Mouse (Mus musculus) heart, postnatal 10 days (tissue): ENCODE results near the gene Gm8220. TPM values are rescaled to one million over a fixed set of nuclear protein-coding genes. Genes with fewer than 3 reads are reported as not detected.
"Not testable (repeated sequence)": the region's sequence is repeated elsewhere in the genome, so short reads cannot be mapped to it uniquely, and the experiment has no call there.

Source experiments
- DNase-seq, 2 experiments: peaks; one replicate each; pipeline ENCODE4 v3.0.0; 2021
- intact Hi-C: fragments of 180-260 bp; cut with DNase I; formaldehyde crosslinking; loops from one replicate; pipeline ENCODE4 v1.15.1; 2025
- total RNA-seq, 2 experiments: library from RNA; stranded (reverse); gene quantifications; 2 replicates each; pipeline ENCODE4 v1.2.3; 2021

Gene Gm8220
- total RNA-seq: not detected

DNA sequence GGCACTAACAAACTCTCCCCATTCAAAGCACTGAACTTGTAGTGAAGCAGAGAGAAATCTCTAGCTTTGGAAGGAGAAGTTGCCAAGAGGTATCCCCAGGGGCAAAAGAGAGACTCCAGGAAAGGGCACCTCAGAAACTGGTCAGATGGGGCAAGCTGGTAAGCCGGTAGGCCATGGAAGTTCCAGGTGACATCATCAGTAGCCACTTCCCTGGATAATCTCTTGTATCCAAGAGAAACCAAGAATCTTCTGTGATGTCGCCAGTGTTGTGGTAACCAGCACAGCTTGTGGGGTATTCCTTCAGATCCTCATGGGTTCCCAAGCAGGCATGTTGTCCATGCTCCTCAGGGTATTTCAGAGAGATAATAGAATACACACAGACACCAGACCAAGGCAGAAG lies at the start of gene Gm8220:
Gene Gm8220, plus strand, starts transcription at position 301 of the 400 bp plus-strand sequence.
- intact Hi-C loops: not testable (repeated sequence)

DNA sequence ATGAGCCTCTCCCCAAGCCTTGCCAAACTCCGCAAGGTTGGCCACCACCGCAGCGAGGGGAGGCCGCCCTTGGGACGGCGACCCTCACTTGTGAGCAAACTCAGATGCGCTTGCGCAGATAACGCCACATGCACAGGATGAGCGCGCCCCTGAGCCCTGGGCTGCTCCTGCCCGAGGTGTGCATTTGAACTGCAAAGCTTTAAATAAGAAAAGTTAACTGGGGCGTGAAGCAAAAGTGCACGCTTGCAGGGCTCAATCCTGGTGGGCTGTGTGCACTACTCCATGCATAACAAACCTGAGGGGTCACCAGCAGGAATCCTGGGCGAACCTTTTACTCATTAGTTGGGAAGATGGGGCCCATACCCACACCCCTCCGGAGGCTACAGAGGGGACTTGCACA lies 37.3 kb upstream of the Gm8220 start:
- DNase-seq: no peak
- intact Hi-C loops: no loop called here

More for the DNA sequence above, at the start of gene Gm8220:
- DNase-seq: not testable (repeated sequence)

DNA sequence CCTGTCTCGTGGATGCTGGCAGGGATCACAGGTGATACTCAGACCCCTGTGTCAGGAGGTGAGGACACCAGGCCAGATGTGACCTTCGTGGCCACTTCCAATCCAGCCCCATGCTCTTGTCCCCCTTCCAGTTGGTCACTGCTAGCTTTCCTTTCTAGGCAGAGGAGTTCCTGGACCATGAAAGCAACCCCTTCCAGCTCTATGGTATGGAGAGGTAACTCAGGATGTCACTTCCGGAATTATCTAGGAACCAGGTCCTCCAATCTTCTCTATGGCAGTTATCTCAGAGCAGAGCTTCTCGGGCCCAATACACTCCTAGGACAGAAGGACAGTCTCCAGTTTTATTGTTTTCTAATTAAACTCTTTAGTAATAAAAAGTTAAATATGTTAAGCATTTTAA lies 26.7 kb downstream of the Gm8220 start:
- DNase-seq: not testable (repeated sequence)

DNA sequence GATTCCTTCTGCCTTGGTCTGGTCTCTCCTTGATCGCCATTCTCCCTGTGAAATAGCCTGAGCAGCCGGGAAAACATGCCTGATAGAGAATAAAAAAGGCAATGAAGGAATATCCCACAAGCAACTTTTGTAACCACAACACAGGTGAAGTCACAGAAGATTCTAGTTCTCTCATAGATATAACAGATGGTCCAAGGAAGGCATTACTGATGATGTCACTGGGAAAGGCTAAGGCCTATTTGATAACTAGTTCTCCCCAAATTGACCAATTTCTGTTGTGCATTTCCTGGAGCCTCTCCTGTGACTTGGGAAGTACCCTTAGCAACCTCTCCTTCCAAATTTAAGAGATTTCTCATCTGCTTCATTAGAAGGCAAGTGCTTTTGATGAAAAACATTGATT lies 53.1 kb downstream of the Gm8220 start, which contains the start of gene Gm5930:
Gene Gm5930, minus strand, starts transcription at position 101 of the 400 bp plus-strand sequence.
- intact Hi-C loops, DNase-seq: not testable (repeated sequence)

More for the DNA sequence above, 26.7 kb downstream of the Gm8220 start:
- intact Hi-C loops: not testable (repeated sequence)

Other genes starting within 250 kb of the Gm8220 start
- under 1 TPM; 0.50 to 0.77 TPM for gene Ear2, start 182.9 kb upstream of the Gm8220 start, total RNA-seq
- not detected for gene Gm3327, start 161.7 kb upstream of the Gm8220 start, total RNA-seq
- gene Gm8212, start 87.9 kb upstream of the Gm8220 start, total RNA-seq: not detected
- not detected for gene 4930503E14Rik, start 72.3 kb upstream of the Gm8220 start, total RNA-seq
- not detected for gene Gm5930, start 53.0 kb downstream of the Gm8220 start, total RNA-seq
- not detected for gene Gm8229, start 79.8 kb downstream of the Gm8220 start, total RNA-seq
- not detected for gene Gm3371, start 125.1 kb downstream of the Gm8220 start, total RNA-seq
- gene Gm8232, start 148.1 kb downstream of the Gm8220 start, total RNA-seq: not detected
- gene BC061237, start 206.9 kb downstream of the Gm8220 start, total RNA-seq: not detected
- not detected for gene Gm17093, start 232.7 kb downstream of the Gm8220 start, total RNA-seq